Mouse (Mus musculus) common myeloid progenitor, adult 5-6 weeks (primary cell): ENCODE data around the gene Mdh1. TPM values are rescaled to one million over a fixed set of nuclear protein-coding genes. Genes with fewer than 3 reads are reported as not detected.
"Not testable (repeated sequence)": the region's sequence is repeated elsewhere in the genome, so short reads cannot be mapped to it uniquely, and the experiment has no call there.

ENCODE experiments used
- ATAC-seq: replicated peaks from 2 replicates; pipeline ENCODE4 v1.8.0; 2016; ENCODE audit warnings: low read depth, mild to moderate bottlenecking, moderate TSS enrichment, inconsistent platforms; ENCODE audit not compliant: poor library complexity, severe bottlenecking
- total RNA-seq: library from RNA; stranded (forward); fragments of 200-1000, 187-1606 nt; gene quantifications from 2 replicates; pipeline ENCODE4 v1.2.3, GENCODE M21; 2017

Gene Mdh1
- total RNA-seq, 1 experiment from 2014 or later, result 131 TPM

GRCm38 (mm10) chr11:21547518-21547917, 24.6 kb downstream of the Mdh1 start:
- no peak for ATAC-seq

- ATAC-seq, result no peak
Measured at GRCm38 (mm10) chr11:21546671-21547070, 25.5 kb downstream of the Mdh1 start.

GRCm38 (mm10) chr11:21545951-21546350, 26.2 kb downstream of the Mdh1 start:
- no peak for ATAC-seq

GRCm38 (mm10) chr11:21545021-21545420, 27.1 kb downstream of the Mdh1 start:
- ATAC-seq, result no peak

GRCm38 (mm10) chr11:21542731-21543130, 29.4 kb downstream of the Mdh1 start:
- ATAC-seq, result no peak

DNA sequence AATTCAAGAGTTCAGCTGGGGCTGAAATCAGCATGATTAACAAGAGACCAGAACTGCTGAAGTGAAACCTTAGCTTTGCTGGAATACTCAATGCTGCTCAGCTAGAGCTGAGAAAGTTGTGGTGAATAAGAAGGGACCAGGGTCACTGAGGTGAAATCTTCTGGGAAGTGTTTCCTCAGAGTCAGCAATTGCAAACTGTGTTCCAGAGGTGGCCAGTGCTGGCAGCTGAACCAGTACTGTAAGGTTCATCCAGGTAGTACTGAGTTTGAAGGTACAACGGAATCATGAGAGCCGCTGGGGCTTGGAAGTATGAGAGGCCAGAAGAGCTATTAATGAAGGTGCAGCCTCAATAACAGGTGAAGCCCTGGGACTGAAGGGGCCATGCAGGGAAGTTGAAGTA, 31.5 kb downstream of the Mdh1 start:
- ATAC-seq, result no peak

GRCm38 (mm10) chr11:21540072-21540471, 32.1 kb downstream of the Mdh1 start:
- ATAC-seq, result peak; percentile 73

- not testable (repeated sequence) for ATAC-seq
Measured at GRCm38 (mm10) chr11:21530856-21531255, 41.3 kb downstream of the Mdh1 start.

- ATAC-seq, result no peak
Measured at GRCm38 (mm10) chr11:21528676-21529394, 43.3 kb downstream of the Mdh1 start.

- ATAC-seq, result no peak
Measured at GRCm38 (mm10) chr11:21517726-21518125, 54.4 kb downstream of the Mdh1 start.

GRCm38 (mm10) chr11:21516396-21516795, 55.8 kb downstream of the Mdh1 start:
- not testable (repeated sequence) for ATAC-seq

- ATAC-seq, result not testable (repeated sequence)
Measured at GRCm38 (mm10) chr11:21510577-21510976, 61.6 kb downstream of the Mdh1 start.

DNA sequence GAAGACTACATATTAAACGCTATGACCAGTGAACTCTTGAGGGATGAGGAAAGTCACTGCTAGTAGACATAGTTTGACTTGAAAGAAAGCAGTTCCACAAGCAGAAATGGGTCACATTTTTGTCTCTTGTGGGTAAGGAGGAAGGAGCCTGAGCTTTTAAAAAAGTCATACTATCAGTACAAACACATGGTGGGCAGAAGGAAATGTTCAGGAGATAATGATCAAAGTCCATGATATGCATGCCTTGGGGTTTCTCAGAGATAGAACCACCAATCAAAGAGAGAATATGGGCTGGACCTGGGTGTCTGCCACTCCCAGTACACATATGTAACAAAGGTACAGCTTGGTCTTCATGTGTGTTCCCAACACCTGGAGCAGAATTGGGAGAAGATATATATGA, 63.5 kb downstream of the Mdh1 start:
- ATAC-seq, result peak; percentile 69

DNA sequence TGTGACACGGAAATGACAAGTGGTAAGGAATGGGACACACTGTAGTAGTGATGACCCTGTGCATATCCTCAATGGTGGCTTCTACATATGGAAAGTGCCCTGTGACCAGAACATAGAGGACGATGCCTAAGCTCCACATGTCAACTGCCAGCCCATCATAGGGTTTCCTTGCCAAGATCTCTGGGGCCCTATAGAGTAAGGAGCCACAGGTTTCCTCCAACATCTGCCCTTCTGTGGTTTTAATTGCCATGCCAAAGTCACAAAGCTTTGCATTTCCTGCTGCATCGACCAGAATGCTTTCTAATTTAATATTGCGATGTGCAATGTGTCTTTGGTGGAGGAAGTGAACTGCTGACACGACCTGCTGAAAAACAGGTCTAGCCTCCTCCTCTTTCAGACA, 65.1 kb downstream of the Mdh1 start:
- ATAC-seq, result 0 out of 2 replicates have a peak, but pooled peaks have one; percentile 50

Other genes starting within 250 kb of the Mdh1 start
- gene Ugp2, start 201.2 kb downstream of the Mdh1 start, total RNA-seq, result 37.9 and 43.3 TPM in 2 replicates
- 14.1 and 22.2 TPM in 2 replicates for gene Wdpcp, start 132 bp downstream of the Mdh1 start, total RNA-seq